Mouse (Mus musculus) liver, embryonic 14.5 days (tissue): ENCODE measurements around the gene Hist1h3b. TPM values are rescaled to one million over a fixed set of nuclear protein-coding genes. Genes with fewer than 3 reads are reported as not detected.
A peak's percentile ranks its signal among the peaks of the same experiment; 100 is the strongest.
"Not testable (repeated sequence)": the region's sequence is repeated elsewhere in the genome, so short reads cannot be mapped to it uniquely, and the experiment has no call there.

Experiments used
- ATAC-seq: fragments of 200-750 bp; cut with Nextera tagmentation; 2 replicates; pipeline ENCODE4 v1.8.0; 2017; ENCODE audit warnings: moderate number of reproducible peaks, mild to moderate bottlenecking, moderate library complexity; ENCODE audit not compliant: insufficient read depth
- DNase-seq, 3 experiments: peaks; one replicate each; pipeline ENCODE4 v3.0.0-alpha.2; 2012 to 2013; ENCODE audit warnings: low read depth in 3 of 3, low spot score in 3 of 3
- H3K27ac ChIP-seq: fragments of 300-500 bp; sonication (generic); 2 replicates; pipeline ENCODE4 v1.5.1; 2014; ENCODE audit warnings: moderate library complexity, mild to moderate bottlenecking, control low read depth, inconsistent platforms
- H3K27me3 ChIP-seq: fragments of 300-500 bp; sonication (generic); 2 replicates; pipeline ENCODE4 v1.6.1; 2014; ENCODE audit warnings: mild to moderate bottlenecking, low read length, moderate library complexity; ENCODE audit not compliant: control insufficient read depth, insufficient read depth
- H3K36me3 ChIP-seq: fragments of 300-500 bp; sonication (generic); replicated peaks from 2 replicates; pipeline ENCODE4 v1.6.1; 2014; ENCODE audit warnings: low read depth; ENCODE audit not compliant: control insufficient read depth, insufficient read depth
- H3K4me1 ChIP-seq, 2 experiments: fragments of 200-500 bp in 1 of 2; fragments of 300-500 bp in 1 of 2; sonication (generic) in 1 of 2; replicated peaks; 2 replicates each; pipeline ENCODE4 v1.6.1; 2012 to 2014; ENCODE audit warnings: antibody characterized with exemption in 1 of 2, inconsistent platforms in 1 of 2, low read length in 1 of 2; ENCODE audit not compliant: control insufficient read depth in 2 of 2, insufficient read depth in 2 of 2
- H3K4me2 ChIP-seq: fragments of 300-500 bp; sonication (generic); 2 replicates; pipeline ENCODE4 v1.6.1; 2014; ENCODE audit warnings: low read depth, mild to moderate bottlenecking, control low read depth, moderate library complexity
- H3K4me3 ChIP-seq, 2 experiments: fragments of 200-500 bp in 1 of 2; fragments of 300-500 bp in 1 of 2; sonication (generic) in 1 of 2; 2 replicates each; pipeline ENCODE4 v1.5.1; 2012 to 2014; ENCODE audit warnings: low read depth in 2 of 2, low read length in 2 of 2, mild to moderate bottlenecking in 2 of 2, control low read depth in 1 of 2, inconsistent platforms in 1 of 2, moderate library complexity in 1 of 2; ENCODE audit not compliant: insufficient read depth in 1 of 2
- H3K9ac ChIP-seq: fragments of 300-500 bp; sonication (generic); replicated peaks from 2 replicates; pipeline ENCODE4 v1.6.1; 2014; ENCODE audit warnings: mild to moderate bottlenecking, control low read depth, moderate library complexity
- H3K9me3 ChIP-seq: fragments of 300-500 bp; sonication (generic); 2 replicates; pipeline ENCODE4 v1.6.1; 2016; ENCODE audit warnings: low read length, mixed read lengths; ENCODE audit not compliant: control insufficient read depth
- CTCF ChIP-seq: IDR thresholded peaks from 2 replicates; pipeline ENCODE4 v1.5.1; 2016; ENCODE audit warnings: antibody characterized with exemption, low read depth, control low read depth
- EP300 ChIP-seq: IDR thresholded peaks from 2 replicates; pipeline ENCODE4 v1.6.1; 2016; ENCODE audit warnings: antibody characterized with exemption, low read depth
- WGBS: fragments of 180-500 bp; shearing (Covaris S2); extraction: QIAGEN DNeasy Blood & Tissue Kit; methylation state at CpG from one replicate; pipeline ENCODE4 v1.1.7; 2014; ENCODE audit not compliant: insufficient replicate concordance; 5-methylcytosine and 5-hydroxymethylcytosine counted together
- polyA plus RNA-seq, 2 experiments: library from polyadenylated mRNA; depleted of rRNA in 1 of 2; stranded (reverse) in 1 of 2; unstranded in 1 of 2; fragments of >200 nt; fragmentation: Nextera tagmentation in 1 of 2; extraction: Ambion mirVana in 1 of 2; gene quantifications; 2 replicates each; pipeline versions ENCODE4 v1.2.1 to v1.2.3; 2012 to 2014

Gene Hist1h3b
- polyA plus RNA-seq, 2 experiments = 11.4 to 40.0 TPM

DNA sequence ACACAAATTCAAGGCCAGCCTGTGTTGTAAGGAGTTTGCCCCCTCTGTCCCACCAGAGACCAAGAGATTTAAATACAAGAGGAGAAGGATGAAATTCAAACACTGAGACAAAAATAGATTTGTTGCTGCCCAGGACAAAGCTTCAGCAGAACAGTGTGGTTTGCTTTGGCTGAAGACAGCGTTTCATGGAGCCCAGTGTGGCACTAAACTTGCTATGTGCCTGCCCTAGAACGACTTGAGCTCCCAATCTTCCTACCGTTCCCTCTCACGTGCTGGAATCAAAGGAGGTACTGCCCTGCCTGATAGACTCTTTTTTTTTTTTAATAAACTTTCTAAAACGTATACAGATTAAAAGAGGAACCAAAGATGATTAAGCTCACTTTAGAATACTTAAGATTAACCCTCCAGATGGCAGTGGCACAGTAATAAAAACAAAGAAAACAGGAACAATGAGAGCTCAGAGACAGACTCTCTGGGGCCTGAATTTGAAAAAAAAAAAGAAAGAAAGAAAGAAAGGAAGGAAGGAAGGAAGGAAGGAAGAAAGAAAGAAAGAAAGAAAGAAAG is 16.8 kb downstream of the Hist1h3b start:
- DNase-seq (no peak), ATAC-seq (no peak)
- TF ChIP-seq EP300 (no peak), CTCF (no peak)
- WGBS = 38% methylated on average over 5 of the region's 5 CpGs
- Histone ChIP-seq H3K9ac (no peak overlapping the region; the same call in 1 of the 2 replicates), H3K4me3 (no peak overlapping the region), H3K27me3 (no peaks in the 10 kb centered on the region), H3K36me3 (no peaks in the 10 kb centered on the region), H3K4me2 (no peak overlapping the region), H3K9me3 (no peaks in the 10 kb centered on the region), H3K4me1 (peaks cover 11 to 32% of the 10 kb centered on the region in 2 experiments), H3K27ac (no peak overlapping the region)

DNA sequence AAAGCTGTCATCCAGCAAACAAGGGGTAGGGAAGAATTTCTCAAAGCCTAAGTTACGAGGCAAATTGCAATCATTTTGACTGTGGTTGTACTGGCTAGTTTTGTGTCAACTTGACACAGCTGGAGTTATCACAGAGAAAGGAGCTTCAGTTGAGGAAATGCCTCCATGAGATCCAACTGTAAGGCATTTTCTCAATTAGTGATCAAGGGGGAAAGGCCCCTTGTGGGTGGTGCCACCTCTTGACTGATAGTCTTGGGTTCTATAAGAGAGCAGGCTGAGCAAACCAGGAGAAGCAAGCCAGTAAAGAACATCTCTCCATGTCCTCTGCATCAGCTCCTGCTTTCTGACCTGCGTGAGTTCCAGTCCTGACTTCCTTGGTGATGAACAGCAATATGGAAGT is 17.5 kb downstream of the Hist1h3b start, which contains the start of gene Trim38:
Gene Trim38 (plus strand): TSS at position 301 of the 400 bp plus-strand sequence.
- not testable (repeated sequence) for H3K9me3 ChIP-seq, H3K27ac ChIP-seq, H3K9ac ChIP-seq, H3K36me3 ChIP-seq, ATAC-seq, H3K4me3 ChIP-seq, DNase-seq, H3K4me2 ChIP-seq, H3K27me3 ChIP-seq
- 74% methylated on average over 2 of the region's 2 CpGs for WGBS
- H3K4me1 ChIP-seq = peaks cover 6 to 27% of the 10 kb centered on the region in 2 experiments; a peak in 3 of 4 replicates

DNA sequence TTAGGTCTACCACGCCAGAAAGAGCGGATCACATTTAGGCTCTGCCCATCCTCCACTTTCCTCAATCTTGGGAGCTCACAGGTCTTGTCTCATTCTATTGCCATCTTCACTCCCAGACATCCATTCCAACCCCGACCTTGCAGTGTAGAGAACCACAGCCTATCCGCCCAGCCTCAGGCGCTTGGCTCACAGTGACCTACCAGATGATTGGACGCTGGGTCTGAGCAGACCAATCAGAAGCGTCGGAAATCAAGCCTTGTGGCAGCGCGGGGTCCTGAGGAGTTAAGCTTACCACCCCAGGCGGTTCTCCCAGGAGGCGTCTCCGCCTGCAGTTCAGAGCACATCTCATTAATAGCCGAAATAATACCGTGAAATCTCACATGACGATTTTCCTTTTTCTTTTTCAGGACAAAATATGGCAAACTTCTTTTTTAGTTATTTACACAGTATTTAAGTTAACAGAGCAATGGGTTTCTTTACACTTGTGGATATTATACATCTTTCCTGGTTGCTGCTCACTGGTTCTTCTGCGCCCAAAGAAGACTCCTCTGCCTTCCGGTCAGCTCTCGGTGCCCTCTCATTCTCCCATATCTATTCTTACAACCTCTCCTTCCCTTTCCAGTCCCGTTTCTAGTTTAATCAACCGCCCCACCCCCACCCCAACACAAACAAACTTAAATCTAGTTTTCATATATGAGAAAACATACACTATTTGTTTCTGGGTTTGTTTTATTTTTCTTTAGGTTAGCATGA is 20.7 kb downstream of the Hist1h3b start:
- Histone ChIP-seq H3K4me3 (peak overlapping the region; percentile 27 to 35; a peak in 3 of 4 replicates), H3K9ac (peak overlapping the region; percentile 61), H3K27ac (peak overlapping the region; percentile 46), H3K4me1 (peaks cover 6 to 27% of the 10 kb centered on the region in 2 experiments; a peak in 3 of 4 replicates), H3K4me2 (peak overlapping the region; percentile 69), H3K36me3 (no peaks in the 10 kb centered on the region), H3K9me3 (no peaks in the 10 kb centered on the region), H3K27me3 (no peaks in the 10 kb centered on the region)
- ATAC-seq = peak; percentile 97
- 16% methylated on average over 21 of the region's 21 CpGs for WGBS
- peak; percentile 67 to 76 (median 74) for DNase-seq
- no peak for TF ChIP-seq EP300
- no peak for TF ChIP-seq CTCF

DNA sequence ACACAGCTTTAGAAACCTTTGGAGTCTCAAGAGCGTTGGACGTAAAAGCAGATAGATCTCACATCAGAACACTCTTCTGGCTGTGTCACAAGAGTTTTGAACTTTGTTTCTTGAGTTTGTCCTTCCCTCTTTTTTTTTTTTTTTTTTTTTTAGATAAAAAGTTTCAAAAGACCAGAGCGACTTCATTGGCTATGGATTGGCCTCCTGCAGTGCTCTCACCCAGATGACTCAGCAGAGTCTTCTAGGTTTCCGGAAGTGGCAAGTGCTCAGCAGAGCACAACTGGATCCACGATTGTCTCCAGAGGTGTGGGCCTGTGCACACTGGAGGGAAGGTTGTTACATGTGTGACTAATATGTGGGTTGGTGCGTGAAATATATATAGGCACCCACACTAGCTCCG is 26.3 kb downstream of the Hist1h3b start:
- H3K4me3 ChIP-seq = no peak overlapping the region
- no peak overlapping the region for H3K4me2 ChIP-seq
- peaks cover 2 to 20% of the 10 kb centered on the region in 2 experiments; a peak in 3 of 4 replicates for H3K4me1 ChIP-seq
- no peak overlapping the region for H3K9ac ChIP-seq
- DNase-seq = no peak
- H3K9me3 ChIP-seq = no peaks in the 10 kb centered on the region
- TF ChIP-seq CTCF (no peak), EP300 (no peak)
- no peaks in the 10 kb centered on the region for H3K36me3 ChIP-seq
- no peaks in the 10 kb centered on the region for H3K27me3 ChIP-seq
- no peak overlapping the region for H3K27ac ChIP-seq
- no peak for ATAC-seq
- 69% methylated on average over 7 of the region's 7 CpGs for WGBS

DNA sequence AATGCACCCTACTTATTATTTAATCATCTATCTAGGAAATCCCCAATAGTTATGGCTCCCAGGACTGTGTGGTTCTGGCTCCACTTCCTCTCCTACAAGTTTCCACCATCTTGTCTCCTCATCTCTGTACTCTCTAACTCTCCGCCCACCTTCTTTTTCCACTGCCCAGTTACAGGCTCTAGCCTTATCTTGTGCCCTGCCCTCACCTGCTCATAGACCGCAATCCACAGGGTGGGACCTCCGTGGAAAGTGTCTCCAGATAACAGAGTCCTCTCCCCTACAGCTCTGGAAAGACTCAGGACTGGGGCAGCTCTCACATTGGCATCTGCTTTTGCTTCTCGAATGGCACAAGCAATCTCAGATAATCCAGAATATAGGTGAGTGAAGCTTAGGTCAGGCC is 27.0 kb downstream of the Hist1h3b start:
- H3K4me2 ChIP-seq = no peak overlapping the region
- H3K27me3 ChIP-seq = no peaks in the 10 kb centered on the region
- ATAC-seq (0 out of 2 replicates have a peak, but pooled peaks have one; percentile 21), DNase-seq (no peak)
- H3K36me3 ChIP-seq = no peaks in the 10 kb centered on the region
- H3K4me1 ChIP-seq = peaks cover 0 to 17% of the 10 kb centered on the region in 2 experiments; a peak in 3 of 4 replicates
- no peak overlapping the region for H3K4me3 ChIP-seq
- no peak overlapping the region for H3K9ac ChIP-seq
- WGBS = 43% methylated on average over 4 of the region's 4 CpGs
- H3K9me3 ChIP-seq = no peaks in the 10 kb centered on the region
- no peak overlapping the region for H3K27ac ChIP-seq
- TF ChIP-seq CTCF = no peak
- TF ChIP-seq EP300 = no peak
